8 mouse cellular contexts compared by ENCODE assay signal in genomic region chr15:99474576-99474926, GRCm38 (mm10). TPM values are rescaled to one million over a fixed set of nuclear protein-coding genes. Genes with fewer than 3 reads are reported as not detected.
DNase-seq lines count a peak whose midpoint lies in the region.

Gene Bcdin3d, minus strand, starts transcription at chr15:99474730.

- peaks cover 8% of the 10 kb centered on the region for H3K36me3 ChIP-seq in megakaryocyte, embryonic 14.5 days (replicated peaks; ENCODE audit: low read length)

- H3K4me3 ChIP-seq in megakaryocyte, embryonic 14.5 days (replicated peaks) = peak within 1 kb of the TSS; percentile 94

- H3K27me3 ChIP-seq in megakaryocyte, embryonic 14.5 days (replicated peaks) = peaks cover 10% of the 10 kb centered on the region

- no peaks in the 10 kb centered on the region for H3K9me3 ChIP-seq in megakaryocyte, embryonic 14.5 days

- peak; percentile 77 for DNase-seq in WW6 (ENCODE audit: low read depth, low spot score)
- peak; percentile 82 to 89 for DNase-seq in cerebellum, postnatal 4 days (ENCODE audit: low spot score in 2 of 2)
- peak; percentile 72 to 84 for DNase-seq in gastrocnemius, adult 8-10 months (ENCODE audit: low spot score in 2 of 2)
- DNase-seq in hindlimb bud, embryonic 11.5 days (ENCODE audit: extremely low spot score, low read depth, low spot score) = peak; percentile 73
- DNase-seq in left cerebral cortex, adult 9 months (ENCODE audit: low spot score in 2 of 2) = peak; percentile 52 to 83
- DNase-seq in right cerebral cortex, postnatal 14 days = peak; percentile 83
- DNase-seq in urinary bladder, postnatal 36 days (ENCODE audit: low spot score in 2 of 2) = peak; percentile 79 to 85

- H3K4me1 ChIP-seq in megakaryocyte, embryonic 14.5 days = peaks cover 43% of the 10 kb centered on the region

RNA-seq across cellular contexts. Expression of gene Bcdin3d, which starts in this region (rescaled TPM):
- 1 to 10 TPM; 3.6 to 6.2 (median 4.5) TPM for total RNA-seq in gastrocnemius, adult 8-10 months (2022)
- polyA plus RNA-seq in megakaryocyte, embryonic 14.5 days (2012; ENCODE audit: insufficient read depth, low replicate concordance) = 3.8 and 10.2 TPM in 2 replicates

Comparison
In these comparisons a context has a peak if more than half of its experiments do, and no peak if none do; other contexts are left out.
1. Peak in every context shown above with its lines: DNase-seq and H3K4me3 ChIP-seq.